Mouse (Mus musculus) ovary, adult 18-20 months (tissue): ENCODE measurements around the gene Tlk1.

ENCODE experiments used
- DNase-seq: peaks from one replicate; pipeline ENCODE4 v3.0.0; 2022; ENCODE audit warnings: low spot score, mixed read lengths

Gene Tlk1

GRCm38 (mm10) chr2:70825371-70826051 is at the start of gene Tlk1:
TSS of gene Tlk1 (minus strand) at chr2:70825728.
- DNase-seq = peak; percentile 66

DNA sequence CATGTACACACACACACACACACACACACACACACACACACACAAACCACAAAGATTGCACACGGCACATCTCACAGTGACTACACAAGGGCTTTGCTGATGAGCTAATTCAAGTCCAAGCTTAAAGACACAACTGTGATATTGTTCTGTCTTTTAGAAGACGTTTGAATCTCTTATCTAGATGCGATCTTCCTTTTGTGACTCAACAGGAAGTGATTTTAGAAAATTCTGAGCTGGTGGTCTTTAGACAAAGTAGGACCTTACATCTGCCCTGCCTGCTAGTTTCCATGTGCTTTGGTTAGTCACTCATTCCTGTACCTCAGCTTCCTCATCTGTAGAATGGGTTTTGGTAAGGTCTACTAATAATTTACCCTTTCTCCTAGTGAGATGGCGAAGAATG is 49.6 kb upstream of the Tlk1 start:
- DNase-seq = no peak

DNA sequence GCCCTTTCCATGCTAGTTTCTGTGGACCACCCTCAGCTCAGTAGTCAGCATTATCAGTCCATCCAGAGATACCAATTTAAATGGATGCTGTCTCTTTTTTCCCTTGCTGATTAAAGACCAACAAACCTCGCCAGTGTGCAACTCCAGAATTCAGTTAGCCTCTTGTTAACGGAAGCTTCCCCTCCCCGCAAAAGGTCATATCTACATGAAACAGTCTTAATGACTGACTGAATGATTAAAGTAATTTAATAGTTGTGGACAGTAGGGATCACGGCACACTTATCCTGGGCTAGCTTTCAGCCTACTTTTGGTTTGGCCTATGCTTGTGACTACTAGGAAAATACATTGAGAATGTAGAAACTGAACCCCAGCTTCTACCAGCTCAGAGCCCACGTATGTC is 47.6 kb upstream of the Tlk1 start:
- no peak for DNase-seq

DNA sequence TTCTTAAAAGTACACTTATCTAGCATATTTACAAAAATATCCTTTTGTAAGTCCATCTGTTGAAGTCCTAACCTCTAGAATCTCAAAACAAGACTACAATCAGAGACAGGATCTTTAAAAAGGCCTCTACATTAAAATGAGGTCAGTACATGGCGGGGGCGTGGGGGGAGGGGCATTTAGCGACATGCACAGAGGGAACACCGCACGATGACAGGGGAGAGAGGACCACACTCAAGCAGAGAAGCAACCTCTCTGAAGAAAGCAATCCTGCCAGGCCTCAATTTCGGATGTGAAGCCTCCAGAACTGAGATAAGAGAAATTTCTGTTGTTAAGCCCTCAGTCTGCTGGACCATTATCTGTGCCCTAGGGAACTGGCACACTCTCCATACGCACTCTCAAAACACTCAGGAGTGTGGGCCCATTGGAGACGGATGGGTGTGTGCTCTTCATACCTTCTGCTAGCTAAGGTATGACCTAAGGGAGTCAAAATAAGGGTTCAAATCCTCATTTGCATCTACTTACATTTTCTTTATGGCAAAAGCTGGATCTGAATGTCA is 46.0 kb upstream of the Tlk1 start:
- no peak for DNase-seq

DNA sequence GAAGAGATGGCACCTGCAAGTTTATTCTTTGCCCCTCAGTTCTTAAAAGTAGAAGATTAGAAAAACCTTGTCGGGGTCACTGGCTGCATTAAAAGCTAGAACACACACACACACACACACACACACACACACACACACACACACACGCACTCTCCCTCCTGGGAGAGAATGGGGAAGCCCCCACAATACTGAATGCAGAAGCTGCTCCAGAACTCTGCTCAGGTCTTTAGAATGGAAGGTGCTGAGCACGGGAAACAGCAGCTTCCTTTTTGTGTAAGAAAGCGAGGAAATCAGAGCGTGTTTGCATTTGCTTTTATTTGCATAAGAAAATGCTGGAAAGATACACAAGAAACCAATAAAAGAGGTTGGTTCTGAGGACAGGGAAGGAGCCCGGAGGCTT is 45.3 kb upstream of the Tlk1 start:
- no peak for DNase-seq

DNA sequence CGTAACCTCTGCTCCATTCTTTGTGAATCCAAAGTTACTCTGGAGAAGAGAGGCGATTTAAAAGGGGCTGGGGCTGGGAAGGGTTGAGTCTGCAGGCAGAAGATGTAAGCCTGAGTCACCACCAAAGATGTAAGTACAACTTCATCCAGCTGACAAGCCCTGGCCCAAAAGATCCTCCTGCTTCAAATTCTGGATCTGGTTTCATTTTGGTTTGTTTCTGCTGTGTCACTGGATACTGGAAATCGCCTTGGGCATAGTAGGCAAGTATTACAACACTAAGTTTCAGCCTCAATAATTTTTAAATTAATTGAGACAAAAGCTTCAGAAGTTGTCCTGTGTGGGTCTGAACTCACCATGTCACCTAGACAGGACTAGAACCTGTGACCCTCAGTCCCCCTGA is 43.6 kb upstream of the Tlk1 start:
- DNase-seq = no peak

DNA sequence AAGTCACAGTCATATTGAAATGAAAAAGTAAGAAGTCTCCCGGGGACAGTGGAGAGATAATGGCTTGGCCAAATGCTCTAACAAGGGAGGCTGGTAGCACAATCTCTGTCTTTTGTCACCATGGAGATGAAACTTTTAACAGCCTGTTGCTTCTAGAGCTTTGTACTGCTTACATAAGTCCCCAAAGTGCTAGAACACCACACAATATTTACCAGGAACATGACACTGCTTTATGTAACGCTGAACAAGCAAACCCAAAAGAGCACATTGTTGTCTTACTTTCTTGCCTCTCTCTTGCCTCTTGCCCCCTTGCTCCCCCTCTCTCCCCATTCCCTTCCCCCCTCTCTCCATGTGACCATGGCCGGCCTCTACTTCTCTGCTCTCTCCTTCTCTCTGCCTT is 41.7 kb upstream of the Tlk1 start:
- DNase-seq = no peak

DNA sequence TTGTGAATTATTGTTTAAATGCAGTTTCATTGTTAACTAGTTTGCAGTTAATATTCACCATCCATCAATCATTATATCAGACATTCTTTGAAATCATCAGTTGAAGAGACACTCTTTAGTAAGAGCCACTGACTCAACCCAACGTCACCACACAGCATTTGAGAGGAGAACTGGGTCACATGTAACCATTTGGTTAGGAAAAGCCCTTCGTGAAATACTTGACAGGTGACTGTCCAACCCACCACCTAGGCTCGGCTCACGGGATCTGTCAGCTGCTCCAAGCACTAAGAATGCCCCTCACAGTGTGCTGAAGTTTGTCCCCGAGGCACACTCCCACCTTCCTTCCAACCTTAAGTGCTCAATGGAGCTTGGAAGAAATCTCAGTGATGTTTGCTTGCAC is 37.4 kb upstream of the Tlk1 start:
- DNase-seq = no peak

DNA sequence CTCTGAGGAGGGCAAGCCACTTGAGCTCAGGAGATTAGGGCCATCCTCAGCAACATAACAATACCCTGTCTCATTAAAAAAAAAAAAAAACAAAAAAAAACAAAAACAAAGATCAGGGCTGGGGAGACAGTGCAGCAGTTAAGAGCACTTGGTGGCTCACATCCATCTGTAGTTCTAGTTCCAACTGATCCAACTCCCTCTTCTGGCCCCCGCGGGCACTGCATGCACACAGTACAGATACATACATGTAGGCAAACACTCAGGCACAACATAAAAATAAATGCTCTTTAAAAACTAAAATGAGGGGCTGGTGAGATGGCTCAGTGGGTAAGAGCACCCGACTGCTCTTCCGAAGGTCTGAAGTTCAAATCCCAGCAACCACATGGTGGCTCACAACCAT is 34.2 kb upstream of the Tlk1 start:
- no peak for DNase-seq

- no peak for DNase-seq
These were observed 31.4 kb upstream of the Tlk1 start for GRCm38 (mm10) chr2:70856971-70857370.

GRCm38 (mm10) chr2:70854231-70854888 is 28.8 kb upstream of the Tlk1 start:
- no peak for DNase-seq

GRCm38 (mm10) chr2:70853329-70853728 is 27.8 kb upstream of the Tlk1 start:
- no peak for DNase-seq

DNA sequence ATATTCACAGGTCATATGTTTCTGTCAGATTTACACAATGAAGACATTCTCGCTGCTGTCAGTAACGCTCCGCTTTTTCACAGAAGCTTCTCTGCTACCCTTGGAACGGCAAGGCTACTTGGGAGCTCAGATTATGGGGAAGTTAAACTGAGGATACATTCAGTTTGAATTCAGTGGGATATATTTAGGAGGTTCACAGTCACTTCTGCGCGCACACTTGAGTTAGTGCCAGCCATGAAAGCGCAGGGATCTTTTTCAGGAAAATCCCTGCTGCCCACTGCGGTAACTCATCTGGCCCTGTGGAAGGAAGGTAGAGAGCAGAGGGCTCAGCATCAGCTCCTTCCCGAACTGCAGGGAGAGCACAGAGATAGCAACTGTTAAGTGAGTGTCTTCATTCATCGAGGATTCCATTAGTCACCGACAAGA is 27.3 kb upstream of the Tlk1 start:
- no peak for DNase-seq

DNA sequence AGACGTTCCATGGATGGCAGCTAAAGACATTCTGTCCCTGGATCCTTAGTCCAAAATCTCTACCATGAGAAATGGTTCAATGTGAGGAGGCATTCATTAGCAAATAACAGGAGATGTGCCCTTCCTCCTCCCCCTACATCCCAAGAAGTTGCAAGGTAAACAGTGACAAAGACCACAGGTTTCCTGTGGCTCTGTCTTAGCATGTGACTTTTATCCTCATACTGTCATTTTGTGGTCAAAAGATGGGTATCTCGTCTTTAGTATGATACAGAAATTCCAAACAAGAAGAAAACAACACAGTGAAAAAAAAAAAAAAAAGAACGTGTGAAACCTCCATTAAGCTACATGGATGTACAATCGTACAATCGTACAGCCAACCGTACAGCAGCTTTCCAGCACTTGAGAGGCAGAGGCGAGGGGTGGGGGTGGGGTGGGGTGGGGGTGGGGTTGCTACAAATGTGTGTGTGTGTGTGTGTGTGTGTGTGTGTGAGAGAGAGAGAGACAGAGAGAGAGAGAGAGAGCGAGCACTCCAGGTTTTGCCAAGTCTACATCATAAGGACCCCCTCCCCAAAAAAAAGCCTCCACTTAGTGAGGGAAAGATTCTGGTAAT is 26.8 kb upstream of the Tlk1 start:
- no peak for DNase-seq

DNA sequence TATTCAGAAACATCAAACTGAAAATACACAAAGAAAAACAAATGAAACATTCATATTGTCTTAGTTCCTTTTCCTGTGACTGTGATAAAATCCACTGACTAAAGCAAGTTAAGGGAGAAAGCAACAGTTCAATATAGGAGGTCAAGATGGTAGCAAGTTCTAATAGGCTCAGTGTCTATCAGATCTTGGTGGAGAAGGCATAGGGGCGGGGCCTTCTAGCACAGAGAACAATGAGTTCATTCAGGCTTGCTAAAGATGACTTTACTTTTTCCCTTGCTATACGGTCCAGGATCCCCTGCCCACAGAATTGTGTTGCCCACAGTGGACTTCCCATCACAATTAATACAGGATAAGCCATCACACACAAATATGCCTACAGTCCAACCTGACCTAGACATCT is 20.3 kb upstream of the Tlk1 start:
- DNase-seq = no peak

- no peak for DNase-seq
These were observed 19.3 kb upstream of the Tlk1 start for GRCm38 (mm10) chr2:70844694-70845395.

- DNase-seq = no peak
These were observed 16.6 kb upstream of the Tlk1 start for GRCm38 (mm10) chr2:70842049-70842618.

GRCm38 (mm10) chr2:70838536-70839216 is 13.1 kb upstream of the Tlk1 start:
- no peak for DNase-seq

GRCm38 (mm10) chr2:70836306-70836651 is 10.8 kb upstream of the Tlk1 start:
- no peak for DNase-seq

- DNase-seq = no peak
These were observed 10.2 kb upstream of the Tlk1 start for GRCm38 (mm10) chr2:70835641-70836305.

GRCm38 (mm10) chr2:70835209-70835608 is 9.7 kb upstream of the Tlk1 start:
- DNase-seq = no peak
